Mouse (Mus musculus) neural tube, embryonic 10.5 days (tissue): ENCODE measurements around the gene Smim4.

Experiments used
- DNase-seq: peaks from one replicate; pipeline ENCODE4 v3.0.0-alpha.2; 2017; ENCODE audit warnings: low spot score; ENCODE audit errors: extremely low spot score

Smim4 gene

GRCm38 (mm10) chr14:31125106-31126075 is 3.4 kb downstream of the Smim4 start:
- no peak for DNase-seq

GRCm38 (mm10) chr14:31115522-31115921 is 13.2 kb downstream of the Smim4 start:
- DNase-seq: no peak

GRCm38 (mm10) chr14:31114011-31114410 is 14.7 kb downstream of the Smim4 start:
- DNase-seq: no peak

GRCm38 (mm10) chr14:31112187-31112586 is 16.6 kb downstream of the Smim4 start:
- no peak for DNase-seq

- no peak for DNase-seq
Measured at GRCm38 (mm10) chr14:31110613-31111012, 18.1 kb downstream of the Smim4 start.

GRCm38 (mm10) chr14:31105156-31105555 is 23.6 kb downstream of the Smim4 start:
- DNase-seq: no peak

GRCm38 (mm10) chr14:31089918-31090317 is 38.8 kb downstream of the Smim4 start:
- DNase-seq: no peak

GRCm38 (mm10) chr14:31088515-31088914 is 40.2 kb downstream of the Smim4 start:
- DNase-seq: no peak

GRCm38 (mm10) chr14:31087433-31087832 is 41.3 kb downstream of the Smim4 start:
- DNase-seq: no peak

GRCm38 (mm10) chr14:31081147-31081546 is 47.6 kb downstream of the Smim4 start:
- DNase-seq: no peak

- DNase-seq: no peak
Measured at GRCm38 (mm10) chr14:31079313-31080028, 49.3 kb downstream of the Smim4 start.

GRCm38 (mm10) chr14:31078597-31079208 is 50.1 kb downstream of the Smim4 start:
- no peak for DNase-seq

GRCm38 (mm10) chr14:31069086-31069733 is 59.5 kb downstream of the Smim4 start:
- DNase-seq: no peak

GRCm38 (mm10) chr14:31062277-31062676 is 66.5 kb downstream of the Smim4 start:
- DNase-seq: no peak

- DNase-seq: no peak
Measured at GRCm38 (mm10) chr14:31045817-31046216, 82.9 kb downstream of the Smim4 start.

- no peak for DNase-seq
Measured at GRCm38 (mm10) chr14:31045296-31045695, 83.5 kb downstream of the Smim4 start.
